In the genomic region with DNA sequence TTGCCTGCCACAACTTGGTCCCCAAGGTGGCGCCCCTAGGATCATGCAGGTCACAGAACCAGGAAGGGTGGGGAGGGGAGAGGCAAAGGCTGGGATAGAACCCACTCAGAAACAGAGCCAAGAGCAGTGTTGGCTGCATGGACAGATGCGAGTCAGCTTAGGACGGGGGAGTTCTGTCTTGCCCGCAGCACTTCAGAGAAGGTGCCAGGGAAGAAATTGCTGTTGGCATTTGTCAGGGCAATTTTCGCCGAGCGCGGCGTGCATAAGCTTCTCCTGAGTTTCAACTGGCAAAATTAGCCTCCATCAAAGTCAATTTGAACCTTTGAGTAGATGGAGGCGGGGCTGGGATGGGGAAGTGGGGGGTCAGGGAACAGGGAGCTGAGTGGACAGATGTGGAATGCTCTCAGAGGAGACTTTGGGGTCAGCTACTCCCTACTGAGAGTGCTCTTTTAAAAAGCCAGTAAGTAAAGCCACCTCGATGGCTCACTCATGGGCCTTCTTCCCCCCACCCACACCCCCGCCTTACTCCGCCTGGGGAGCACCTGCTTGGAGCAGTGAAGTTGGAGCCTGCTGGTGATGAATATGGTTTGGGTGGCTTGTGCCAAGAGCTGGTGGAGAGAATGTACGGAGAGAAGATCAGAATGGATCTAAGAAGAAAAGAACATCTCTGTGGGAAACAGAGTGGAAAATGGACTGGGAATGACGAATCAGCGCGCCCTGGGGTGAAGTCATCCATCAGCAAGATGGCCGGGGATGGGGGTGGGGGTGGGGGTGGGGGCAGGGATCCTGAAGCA, we compare ENCODE assay signal across 17 mouse cellular contexts.
"Had no signal": no experiment of that assay in that cellular context is flagged by ENCODE, and none has a peak within 500 bp of the region (broad histone marks: within the 10 kb centered on the region; RNA-seq: fewer than 3 reads in every experiment).

No protein-coding gene starts in this region.

- H3K27me3 ChIP-seq: liver, embryonic 15.5 days had no signal

- H3K27ac ChIP-seq: kidney, postnatal 0 days; limb, embryonic 10.5 days; limb, embryonic 13.5 days; liver, embryonic 12.5 days; liver, embryonic 15.5 days; stomach, postnatal 0 days had no signal

- H3K9me3 ChIP-seq: limb, embryonic 10.5 days; limb, embryonic 13.5 days; liver, embryonic 12.5 days; liver, embryonic 15.5 days had no signal

- H3K4me2 ChIP-seq: limb, embryonic 13.5 days; liver, embryonic 12.5 days; liver, embryonic 15.5 days; midbrain, embryonic 11.5 days had no signal

- H3K4me1 ChIP-seq: limb, embryonic 13.5 days; liver, embryonic 12.5 days; liver, embryonic 15.5 days had no signal

- ATAC-seq: liver, embryonic 12.5 days had no signal

- H3K36me3 ChIP-seq: limb, embryonic 10.5 days; limb, embryonic 13.5 days; liver, embryonic 12.5 days; liver, embryonic 15.5 days had no signal

- H3K9ac ChIP-seq: limb, embryonic 13.5 days; liver, embryonic 12.5 days; liver, embryonic 15.5 days had no signal

- DNase-seq: kidney, adult 2 months; kidney, postnatal 25 days; layer of hippocampus, postnatal 36 days; liver; lung, adult 2 months; lung, postnatal 14 days; lung, postnatal 4 days; midbrain, embryonic 14.5 days; right cerebral cortex, postnatal 4 days; thymus, postnatal 25 days had no signal

- H3K4me3 ChIP-seq: limb, embryonic 10.5 days; limb, embryonic 13.5 days; liver, embryonic 12.5 days; liver, embryonic 15.5 days had no signal
